Mouse (Mus musculus) myocyte (in vitro differentiated cells): ENCODE measurements at regions not wholly inside any gene's neighbourhood (a gene's known extent, or its start where the extent isn't known, plus 50 kb on each side); places are given as distances from the start of the nearest gene placed in this dataset.

Experiments used
- E2F4 ChIP-seq: IDR thresholded peaks from one replicate; pipeline ENCODE4 v1.6.1; 2011; ENCODE audit warnings: mild to moderate bottlenecking, control low read depth, moderate library complexity; ENCODE audit not compliant: insufficient read depth
- MAX ChIP-seq: IDR thresholded peaks from one replicate; pipeline ENCODE4 v1.6.1; 2011; ENCODE audit warnings: low read depth, mild to moderate bottlenecking, control low read depth
- MYOG ChIP-seq, 3 experiments: IDR thresholded peaks; one replicate each; pipeline ENCODE4 v1.6.1; 2011; ENCODE audit warnings: control low read depth in 2 of 3, low read depth in 2 of 3, mild to moderate bottlenecking in 2 of 3; ENCODE audit not compliant: insufficient read length in 2 of 3, control insufficient read depth in 1 of 3, insufficient read depth in 1 of 3
- POLR2A ChIP-seq: IDR thresholded peaks from one replicate; pipeline ENCODE4 v1.6.1; 2011; ENCODE audit warnings: low read depth, mild to moderate bottlenecking, control low read depth, moderate library complexity; ENCODE audit not compliant: insufficient read length
- POLR2AphosphoS2 ChIP-seq: IDR thresholded peaks from one replicate; pipeline ENCODE4 v1.6.1; 2011; ENCODE audit warnings: low read depth, control low read depth; ENCODE audit not compliant: insufficient read length
- SRF ChIP-seq: IDR thresholded peaks from one replicate; pipeline ENCODE4 v1.6.1; 2011; ENCODE audit warnings: low read depth; ENCODE audit not compliant: control insufficient read depth, insufficient read length
- TCF3 ChIP-seq: IDR thresholded peaks from one replicate; pipeline ENCODE4 v1.6.1; 2011; ENCODE audit warnings: low read depth, control low read depth; ENCODE audit not compliant: insufficient read length
- USF1 ChIP-seq: IDR thresholded peaks from one replicate; pipeline ENCODE4 v1.6.1; 2011; ENCODE audit warnings: low read depth, mild to moderate bottlenecking, control low read depth, moderate library complexity

GRCm38 (mm10) chr7:138524936-138525335 lies 127.4 kb upstream of the Tcerg1l start:
- TF ChIP-seq MYOG (IDR thresholded peaks at IDR 0.05; ENCODE audit: control insufficient read depth in 1 of 3, insufficient read depth in 1 of 3, insufficient read length in 2 of 3, low read depth in 2 of 3) = no peak
- no peak for TF ChIP-seq SRF
- no peak for TF ChIP-seq POLR2A
- TF ChIP-seq E2F4 = no peak
- TF ChIP-seq MAX = no peak
- TF ChIP-seq TCF3 = no peak
- TF ChIP-seq USF1 = no peak
- no peak for TF ChIP-seq POLR2AphosphoS2
